Comparison of ENCODE assay signal across 16 mouse cellular contexts in genomic region chr8:105499787-105500186, GRCm38 (mm10). TPM values are rescaled to one million over a fixed set of nuclear protein-coding genes. Genes with fewer than 3 reads are reported as not detected.
DNase-seq lines count a peak whose midpoint lies in the region; ATAC-seq and TF ChIP-seq lines count a peak whose summit lies in the region.
"Had no signal": no experiment of that assay in that cellular context is flagged by ENCODE, and none has a peak within 500 bp of the region (broad histone marks: within the 10 kb centered on the region; RNA-seq: fewer than 3 reads in every experiment).

No protein-coding gene starts in this region.

- H3K9ac ChIP-seq in heart, postnatal 0 days (replicated peaks; ENCODE audit: low read depth, low read length) = no peak overlapping the region
- H3K9ac ChIP-seq: embryonic facial prominence, embryonic 12.5 days; hindbrain, embryonic 15.5 days had no signal

- no peak for TF ChIP-seq POLR2A in bone marrow macrophage, adult 2 months (IDR thresholded peaks at IDR 0.05; ENCODE audit: borderline replicate concordance, low read depth, low read length)

- H3K4me2 ChIP-seq in heart, postnatal 0 days (ENCODE audit: low read depth, low read length) = peak overlapping the region; percentile 4; the same call in 1 of the 2 replicates
- H3K4me2 ChIP-seq: embryonic facial prominence, embryonic 12.5 days; hindbrain, embryonic 15.5 days had no signal

- no peak overlapping the region for H3K27ac ChIP-seq in heart, postnatal 0 days (ENCODE audit: low read depth)
- peak overlapping the region; percentile 1; the same call in 1 of the 2 replicates for H3K27ac ChIP-seq in bone marrow macrophage, adult 2 months (ENCODE audit: insufficient read depth, low read depth, low read length)
- H3K27ac ChIP-seq in forebrain, embryonic 10.5 days = no peak overlapping the region
- H3K27ac ChIP-seq: embryonic facial prominence, embryonic 12.5 days; hindbrain, embryonic 15.5 days; left cerebral cortex, adult 2 months had no signal

- no peaks in the 10 kb centered on the region for H3K27me3 ChIP-seq in heart, postnatal 0 days (ENCODE audit: control insufficient read depth, insufficient read depth, low read length)
- peaks cover 28% of the 10 kb centered on the region for H3K27me3 ChIP-seq in E14TG2a.4 (ENCODE audit: insufficient read depth, low read length)
- peaks cover 19% of the 10 kb centered on the region for H3K27me3 ChIP-seq in forebrain, embryonic 10.5 days (ENCODE audit: poor library complexity, severe bottlenecking)
- H3K27me3 ChIP-seq: embryonic facial prominence, embryonic 12.5 days; hindbrain, embryonic 15.5 days had no signal

- WGBS in heart, postnatal 0 days = 56% methylated on average over 12 of the region's 12 CpGs
- 78% methylated on average over 12 of the region's 12 CpGs for WGBS in forebrain, embryonic 10.5 days

- H3K4me1 ChIP-seq in heart, postnatal 0 days (ENCODE audit: control insufficient read depth, insufficient read depth) = 0 out of 2 replicates have a peak, but pooled peaks cover 6% of the 10 kb centered on the region
- peaks cover 30% of the 10 kb centered on the region for H3K4me1 ChIP-seq in E14TG2a.4 (replicated peaks; ENCODE audit: low read depth, low read length)
- peaks cover 32% of the 10 kb centered on the region for H3K4me1 ChIP-seq in bone marrow macrophage, adult 2 months (ENCODE audit: control insufficient read depth, insufficient read depth, low read length)
- peaks cover 27% of the 10 kb centered on the region for H3K4me1 ChIP-seq in forebrain, embryonic 10.5 days

- no peaks in the 10 kb centered on the region for H3K36me3 ChIP-seq in heart, postnatal 0 days (replicated peaks; ENCODE audit: control insufficient read depth, insufficient read depth, low read length)
- H3K36me3 ChIP-seq in E14TG2a.4 (ENCODE audit: insufficient read depth, low read length) = no peaks in the 10 kb centered on the region
- no peaks in the 10 kb centered on the region for H3K36me3 ChIP-seq in forebrain, embryonic 10.5 days (replicated peaks)
- H3K36me3 ChIP-seq: embryonic facial prominence, embryonic 12.5 days; hindbrain, embryonic 15.5 days had no signal

- no peak for TF ChIP-seq CTCF in heart, postnatal 0 days (IDR thresholded peaks at IDR 0.05; ENCODE audit: low read depth)
- TF ChIP-seq CTCF in E14TG2a.4 (conservative IDR thresholded peaks at IDR 0.05; ENCODE audit: low read length) = no peak
- TF ChIP-seq CTCF in bone marrow macrophage, adult 2 months (IDR thresholded peaks at IDR 0.05; ENCODE audit: low read depth, low read length) = no peak

- DNase-seq in heart, postnatal 0 days (ENCODE audit: low spot score) = no peak
- DNase-seq in heart, adult 9 months (ENCODE audit: low spot score in 2 of 2) = no peak
- no peak for DNase-seq in forebrain, embryonic 10.5 days (ENCODE audit: extremely low spot score, low spot score)
- DNase-seq in adrenal gland, postnatal 25 days = no peak
- DNase-seq: adrenal gland, adult 2 months; cerebellum, adult 2 months; kidney, postnatal 14 days; retina, postnatal 1 day had no signal

- ATAC-seq in heart, postnatal 0 days (ENCODE audit: insufficient read depth, low read depth) = no peak
- ATAC-seq in megakaryocyte, adult 5-6 weeks (ENCODE audit: poor library complexity, severe bottlenecking) = peak; percentile 17; the same call in 1 of the 2 replicates
- no peak for ATAC-seq in frontal cortex, adult (ENCODE audit: low TSS enrichment)

- H3K4me3 ChIP-seq in heart, postnatal 0 days (ENCODE audit: low read depth, low read length) = no peak overlapping the region
- H3K4me3 ChIP-seq in E14TG2a.4 (replicated peaks; ENCODE audit: low read length) = peak overlapping the region; percentile 65
- H3K4me3 ChIP-seq in bone marrow macrophage, adult 2 months (ENCODE audit: insufficient read depth, low read length) = peak overlapping the region; percentile 40
- H3K4me3 ChIP-seq in forebrain, embryonic 10.5 days = no peak overlapping the region
- H3K4me3 ChIP-seq: embryonic facial prominence, embryonic 12.5 days; hindbrain, embryonic 15.5 days; left cerebral cortex, adult 2 months; myocyte had no signal

- TF ChIP-seq EP300 in heart, postnatal 0 days (IDR thresholded peaks at IDR 0.05; ENCODE audit: low read depth) = no peak

- no peaks in the 10 kb centered on the region for H3K9me3 ChIP-seq in heart, postnatal 0 days (replicated peaks; ENCODE audit: control insufficient read depth, low read length)
- H3K9me3 ChIP-seq in E14TG2a.4 (ENCODE audit: low read length) = no peaks in the 10 kb centered on the region
- no peaks in the 10 kb centered on the region for H3K9me3 ChIP-seq in forebrain, embryonic 10.5 days
- H3K9me3 ChIP-seq: embryonic facial prominence, embryonic 12.5 days; hindbrain, embryonic 15.5 days had no signal

RNA-seq across cellular contexts. Expression of gene Zdhhc1, which starts 3.1 kb away (rescaled TPM):
- 37.8 and 56.2 TPM in 2 replicates for total RNA-seq in heart, postnatal 0 days (2014; rRNA removed; ENCODE audit: low replicate concordance)
- polyA plus RNA-seq in heart, postnatal 0 days (2015; fragmentation: Nextera tagmentation; extraction: Ambion mirVana) = 19.1 TPM in 2 replicates
- polyA plus RNA-seq in bone marrow macrophage, adult 2 months (2012; ENCODE audit: insufficient read depth, insufficient read length, missing spikeins) = 16.0 and 16.3 TPM in 2 replicates
- total RNA-seq in megakaryocyte, adult 5-6 weeks (2015) = 0.52 and 1.2 TPM in 2 replicates
- total RNA-seq in megakaryocyte, adult 5-6 weeks (2017) = 0.20 and 0.92 TPM in 2 replicates
- polyA plus RNA-seq in forebrain, embryonic 10.5 days (2016; fragmentation: Nextera tagmentation; extraction: Ambion mirVana) = 12.9 and 18.5 TPM in 2 replicates
- 17.7 and 20.6 TPM in 2 replicates for total RNA-seq in adrenal gland, postnatal 25 days (2021)

RNA-seq across cellular contexts. Expression of gene Hsd11b2, which starts 18.8 kb away (rescaled TPM):
- not detected in 2 replicates for total RNA-seq in heart, postnatal 0 days (2014; rRNA removed; ENCODE audit: low replicate concordance)
- polyA plus RNA-seq in heart, postnatal 0 days (2015; fragmentation: Nextera tagmentation; extraction: Ambion mirVana) = 0.18 and 0.25 TPM in 2 replicates
- polyA plus RNA-seq in bone marrow macrophage, adult 2 months (2012; ENCODE audit: insufficient read depth, insufficient read length, missing spikeins) = not detected in 2 replicates
- not detected in 2 replicates for total RNA-seq in megakaryocyte, adult 5-6 weeks (2015)
- not detected in 2 replicates for total RNA-seq in megakaryocyte, adult 5-6 weeks (2017)
- 12.3 and 15.6 TPM in 2 replicates for polyA plus RNA-seq in forebrain, embryonic 10.5 days (2016; fragmentation: Nextera tagmentation; extraction: Ambion mirVana)
- 0.15 TPM in 1 of 2 replicates, not detected in the other for total RNA-seq in adrenal gland, postnatal 25 days (2021)
- total RNA-seq: left cerebral cortex, adult 2 months had no signal

RNA-seq across cellular contexts. Expression of gene Tppp3, which starts 28.5 kb away (rescaled TPM):
- 12.9 and 19.8 TPM in 2 replicates for total RNA-seq in heart, postnatal 0 days (2014; rRNA removed; ENCODE audit: low replicate concordance)
- 37.8 and 42.3 TPM in 2 replicates for polyA plus RNA-seq in heart, postnatal 0 days (2015; fragmentation: Nextera tagmentation; extraction: Ambion mirVana)
- 1.2 and 1.6 TPM in 2 replicates for polyA plus RNA-seq in bone marrow macrophage, adult 2 months (2012; ENCODE audit: insufficient read depth, insufficient read length, missing spikeins)
- 2.5 and 2.9 TPM in 2 replicates for total RNA-seq in megakaryocyte, adult 5-6 weeks (2015)
- 6.5 and 13.4 TPM in 2 replicates for total RNA-seq in megakaryocyte, adult 5-6 weeks (2017)
- 23.3 and 23.9 TPM in 2 replicates for polyA plus RNA-seq in forebrain, embryonic 10.5 days (2016; fragmentation: Nextera tagmentation; extraction: Ambion mirVana)
- total RNA-seq in adrenal gland, postnatal 25 days (2021) = 22.7 and 27.4 TPM in 2 replicates

Comparison
In these comparisons a context has a peak if more than half of its experiments do, and no peak if none do; other contexts are left out.
1. H3K4me3 ChIP-seq: peak in E14TG2a.4 (single experiment) and bone marrow macrophage, adult 2 months (single experiment); none in heart, postnatal 0 days (single experiment) and forebrain, embryonic 10.5 days (single experiment).